Mouse (Mus musculus): ENCODE measurements at regions not wholly inside any gene's neighbourhood (a gene's known extent, or its start where the extent isn't known, plus 50 kb on each side); places are given as distances from the start of the nearest gene placed in this dataset.

GRCm38 (mm10) chr3:125155319-125155718 lies 248.6 kb upstream of the Ndst4 start:
- no peak for ATAC-seq (replicated peaks; ENCODE audit: poor library complexity)

- peak; percentile 82 for ATAC-seq (replicated peaks; ENCODE audit: poor library complexity)
Observed at GRCm38 (mm10) chr3:125159763-125160162, 244.1 kb upstream of the Ndst4 start.

- no peak for ATAC-seq (replicated peaks; ENCODE audit: poor library complexity)
Observed at GRCm38 (mm10) chr3:125190571-125190970, 213.3 kb upstream of the Ndst4 start.

GRCm38 (mm10) chr3:125220913-125221312 lies 183.0 kb upstream of the Ndst4 start:
- ATAC-seq (replicated peaks; ENCODE audit: poor library complexity) = 0 out of 2 replicates have a peak, but pooled peaks have one; percentile 26

- ATAC-seq (replicated peaks; ENCODE audit: poor library complexity) = peak; percentile 39
Observed at GRCm38 (mm10) chr3:125251124-125251523, 152.8 kb upstream of the Ndst4 start.

GRCm38 (mm10) chr3:125260909-125261308 lies 143.0 kb upstream of the Ndst4 start:
- ATAC-seq (replicated peaks; ENCODE audit: poor library complexity) = no peak

- peak; percentile 93 for ATAC-seq (replicated peaks; ENCODE audit: poor library complexity)
Observed at GRCm38 (mm10) chr3:125270695-125271094, 133.2 kb upstream of the Ndst4 start.

- ATAC-seq (replicated peaks; ENCODE audit: poor library complexity) = peak; percentile 63
Observed at GRCm38 (mm10) chr3:125271215-125271614, 132.7 kb upstream of the Ndst4 start.

GRCm38 (mm10) chr3:125278605-125279004 lies 125.3 kb upstream of the Ndst4 start:
- peak; percentile 79 for ATAC-seq (replicated peaks; ENCODE audit: poor library complexity)

- ATAC-seq (replicated peaks; ENCODE audit: poor library complexity) = 0 out of 2 replicates have a peak, but pooled peaks have one; percentile 18
Observed at GRCm38 (mm10) chr3:125279007-125279406, 124.9 kb upstream of the Ndst4 start.

GRCm38 (mm10) chr3:125279610-125280009 lies 124.3 kb upstream of the Ndst4 start:
- ATAC-seq (replicated peaks; ENCODE audit: poor library complexity) = peak; percentile 77

GRCm38 (mm10) chr3:125288598-125288997 lies 115.3 kb upstream of the Ndst4 start:
- ATAC-seq (replicated peaks; ENCODE audit: poor library complexity) = no peak

- no peak for ATAC-seq (replicated peaks; ENCODE audit: poor library complexity)
Observed at GRCm38 (mm10) chr3:125289355-125289933, 114.4 kb upstream of the Ndst4 start.

- ATAC-seq (replicated peaks; ENCODE audit: poor library complexity) = no peak
Observed at GRCm38 (mm10) chr3:125306675-125307074, 97.2 kb upstream of the Ndst4 start.

GRCm38 (mm10) chr3:125327079-125327478 lies 76.8 kb upstream of the Ndst4 start:
- peak; percentile 46; the same call in 1 of the 2 replicates for ATAC-seq (replicated peaks; ENCODE audit: poor library complexity)

- ATAC-seq (replicated peaks; ENCODE audit: poor library complexity) = no peak
Observed at GRCm38 (mm10) chr3:125337423-125337822, 66.5 kb upstream of the Ndst4 start.

GRCm38 (mm10) chr3:125338178-125338692 lies 65.6 kb upstream of the Ndst4 start:
- peak; percentile 88 for ATAC-seq (replicated peaks; ENCODE audit: poor library complexity)

Data from megakaryocyte progenitor cell, adult 5-6 weeks (primary cell).